Mouse (Mus musculus) midbrain, embryonic 16.5 days (tissue): Measurements from ENCODE around the gene Msto1. TPM values are rescaled to one million over a fixed set of nuclear protein-coding genes. Genes with fewer than 3 reads are reported as not detected.
"Not testable (repeated sequence)": the region's sequence is repeated elsewhere in the genome, so short reads cannot be mapped to it uniquely, and the experiment has no call there.

Source experiments
- ATAC-seq: fragments of 200-750 bp; cut with Nextera tagmentation; 2 replicates; pipeline ENCODE4 v1.8.0; 2017; ENCODE audit warnings: moderate TSS enrichment
- H3K27ac ChIP-seq: fragments of 300-500 bp; sonication (generic); 2 replicates; pipeline ENCODE4 v1.5.1; 2014; ENCODE audit warnings: mild to moderate bottlenecking, low read length, mixed read lengths
- H3K27me3 ChIP-seq: fragments of 300-500 bp; sonication (generic); 2 replicates; pipeline ENCODE4 v1.6.1; 2014; ENCODE audit warnings: low read depth, low read length, mixed read lengths; ENCODE audit not compliant: control insufficient read depth, insufficient read depth
- H3K36me3 ChIP-seq: fragments of 300-500 bp; sonication (generic); 2 replicates; pipeline ENCODE4 v1.6.1; 2014; ENCODE audit warnings: mild to moderate bottlenecking, low read length, moderate library complexity, mixed read lengths; ENCODE audit not compliant: control insufficient read depth, insufficient read depth
- H3K4me1 ChIP-seq: fragments of 300-500 bp; sonication (generic); 2 replicates; pipeline ENCODE4 v1.6.1; 2014; ENCODE audit warnings: mild to moderate bottlenecking, low read length, mixed read lengths; ENCODE audit not compliant: control insufficient read depth, insufficient read depth
- H3K4me2 ChIP-seq: fragments of 300-500 bp; sonication (generic); 2 replicates; pipeline ENCODE4 v1.6.1; 2014; ENCODE audit warnings: mild to moderate bottlenecking, low read length, mixed read lengths
- H3K4me3 ChIP-seq: fragments of 300-500 bp; sonication (generic); 2 replicates; pipeline ENCODE4 v1.5.1; 2014; ENCODE audit warnings: low read depth, mild to moderate bottlenecking, low read length, moderate library complexity, mixed read lengths
- H3K9ac ChIP-seq: fragments of 300-500 bp; sonication (generic); 2 replicates; pipeline ENCODE4 v1.6.1; 2014; ENCODE audit warnings: low read depth, low read length, mixed read lengths
- H3K9me3 ChIP-seq: fragments of 300-500 bp; sonication (generic); replicated peaks from 2 replicates; pipeline ENCODE4 v1.6.1; 2014; ENCODE audit warnings: mild to moderate bottlenecking, low read length, mixed read lengths; ENCODE audit not compliant: control insufficient read depth, poor library complexity, severe bottlenecking
- WGBS: fragments of 180-500 bp; shearing (Covaris S2); extraction: QIAGEN DNeasy Blood & Tissue Kit; methylation state at CpG from one replicate; pipeline ENCODE4 v1.1.7; 2014; 5-methylcytosine and 5-hydroxymethylcytosine counted together
- polyA plus RNA-seq: library from polyadenylated mRNA; unstranded; fragments of >200 nt; fragmentation: Nextera tagmentation; extraction: Ambion mirVana; gene quantifications from 2 replicates; pipeline ENCODE4 v1.2.1, GENCODE M21; 2015

Gene Msto1
- polyA plus RNA-seq: 46.9 and 51.2 TPM in 2 replicates

DNA sequence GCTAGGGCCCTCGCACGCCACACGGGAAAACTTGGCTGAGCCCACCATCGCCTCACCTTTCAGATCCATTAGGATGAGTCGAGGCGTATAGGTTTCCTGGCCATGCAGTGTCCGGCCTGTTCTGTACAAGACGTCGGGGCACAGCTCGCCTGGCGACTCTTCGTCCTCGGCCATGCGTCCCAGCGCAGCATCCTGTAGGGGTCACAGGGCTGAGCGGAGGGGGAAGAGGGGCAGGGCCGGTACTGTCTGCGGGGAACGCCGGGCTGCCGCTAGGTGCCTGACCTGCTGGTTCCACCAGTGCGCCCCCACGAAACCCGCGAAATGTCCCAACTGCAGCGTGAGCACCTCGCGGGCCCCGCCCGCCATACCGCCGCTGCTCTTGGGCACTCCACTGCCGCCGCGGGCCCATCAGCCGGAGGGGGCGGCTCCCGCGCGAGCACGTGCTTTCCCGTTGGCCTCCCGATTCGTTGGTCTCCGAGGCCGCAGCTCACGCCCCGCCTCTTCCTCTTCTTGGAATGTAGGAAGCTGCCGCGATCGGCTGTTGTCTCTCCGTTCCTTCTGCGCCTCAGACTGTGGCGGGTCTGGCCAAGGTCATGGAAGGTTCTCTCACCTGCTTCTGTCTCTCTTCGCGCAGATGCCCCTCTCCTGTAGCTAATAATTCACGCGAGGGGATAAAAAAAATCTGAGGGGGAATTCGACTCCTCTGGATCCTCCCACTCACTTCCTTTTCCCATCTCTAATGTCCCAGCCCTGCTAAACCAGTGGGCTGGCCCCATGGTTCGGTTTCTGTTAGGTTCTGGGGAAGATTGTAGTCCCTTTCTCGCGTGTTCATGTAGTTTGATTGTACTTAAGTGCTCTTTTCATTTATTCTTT is at the start of gene Msto1:
Gene Msto1, minus strand, starts transcription at position 489 of the 873 bp plus-strand sequence.
- WGBS: under 1% methylated on average over 59 of the region's 62 CpGs

DNA sequence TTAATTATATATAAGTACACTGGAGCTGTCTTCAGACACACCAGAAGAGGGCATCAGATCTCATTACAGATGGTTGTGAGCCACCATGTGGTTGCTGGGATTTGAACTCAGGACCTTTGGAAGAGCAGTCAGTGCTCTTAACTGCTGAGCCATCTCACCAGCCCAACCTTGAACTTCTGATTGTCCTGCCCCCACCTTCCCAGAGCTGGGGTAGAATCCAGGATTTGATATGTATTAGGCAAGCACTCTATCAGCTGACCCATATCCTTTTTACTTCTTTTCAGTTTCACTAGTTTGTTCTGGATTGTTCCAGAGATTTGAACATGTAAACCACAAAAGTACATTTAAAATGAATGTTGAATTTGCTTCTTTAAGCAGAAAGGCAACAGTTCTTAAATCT is 49.4 kb upstream of the Msto1 start:
- H3K4me3 ChIP-seq, H3K4me2 ChIP-seq, H3K4me1 ChIP-seq, ATAC-seq, H3K27ac ChIP-seq, H3K36me3 ChIP-seq, H3K9ac ChIP-seq, H3K27me3 ChIP-seq, H3K9me3 ChIP-seq: not testable (repeated sequence)

More for the DNA sequence above, at the start of gene Msto1:
- H3K36me3 ChIP-seq: peaks cover 20% of the 10 kb centered on the region
- no peaks in the 10 kb centered on the region for H3K27me3 ChIP-seq
- peak within 1 kb of the TSS; percentile 91 for H3K27ac ChIP-seq
- peak; percentile 97 for ATAC-seq
- peak within 1 kb of the TSS; percentile 75 for H3K4me2 ChIP-seq
- H3K4me1 ChIP-seq: peaks cover 13% of the 10 kb centered on the region
- no peaks in the 10 kb centered on the region for H3K9me3 ChIP-seq
- peak within 1 kb of the TSS; percentile 85 for H3K4me3 ChIP-seq
- peak within 1 kb of the TSS; percentile 82 for H3K9ac ChIP-seq

DNA sequence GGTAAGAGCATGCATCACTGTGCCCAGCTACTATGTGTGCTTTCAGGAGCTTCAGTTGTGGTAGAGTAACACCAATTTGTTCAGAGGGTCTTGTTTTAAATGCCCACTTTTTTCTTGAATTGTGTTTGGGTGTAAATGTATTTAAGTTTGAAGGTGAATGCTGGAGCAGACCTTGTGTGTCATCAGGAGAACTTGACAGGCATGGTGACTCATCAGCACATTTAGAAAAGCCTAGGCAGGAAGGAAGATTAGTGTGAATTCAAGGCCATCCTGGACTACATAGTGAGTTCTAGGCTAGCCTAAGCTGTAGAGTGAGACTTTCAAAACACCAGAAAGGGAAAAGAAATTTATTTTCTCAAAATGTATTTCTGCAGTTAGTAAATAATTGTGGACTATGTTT is 39.9 kb upstream of the Msto1 start:
- H3K4me2 ChIP-seq: no peak overlapping the region
- no peaks in the 10 kb centered on the region for H3K9me3 ChIP-seq
- H3K36me3 ChIP-seq: no peaks in the 10 kb centered on the region
- no peak overlapping the region for H3K4me3 ChIP-seq
- H3K4me1 ChIP-seq: peaks cover 27% of the 10 kb centered on the region
- no peak overlapping the region for H3K27ac ChIP-seq
- no peaks in the 10 kb centered on the region for H3K27me3 ChIP-seq
- ATAC-seq: no peak
- no peak overlapping the region for H3K9ac ChIP-seq

DNA sequence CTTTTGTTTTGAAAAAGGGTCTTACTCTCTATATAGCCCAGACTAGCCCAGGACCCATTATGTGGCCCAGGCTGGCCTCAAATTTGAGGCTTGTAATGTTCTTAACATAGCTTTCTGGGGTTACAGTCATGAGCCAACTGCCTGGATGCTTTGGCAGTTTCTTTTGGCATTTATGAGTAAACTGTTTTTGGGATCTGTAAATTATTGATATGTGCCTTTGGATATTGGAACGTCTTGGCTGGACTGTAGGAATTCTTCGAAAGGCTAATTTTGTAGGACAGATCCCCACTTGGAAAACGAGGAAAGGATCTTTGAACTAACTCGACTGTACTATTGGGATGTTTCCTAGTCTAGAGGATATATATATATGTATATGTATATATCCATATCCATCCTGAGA is 39.4 kb upstream of the Msto1 start:
- Histone ChIP-seq H3K4me2 (no peak overlapping the region), H3K36me3 (no peaks in the 10 kb centered on the region), H3K4me1 (peaks cover 32% of the 10 kb centered on the region), H3K9ac (no peak overlapping the region), H3K4me3 (no peak overlapping the region), H3K9me3 (no peaks in the 10 kb centered on the region), H3K27me3 (no peaks in the 10 kb centered on the region), H3K27ac (no peak overlapping the region)
- 83% methylated on average over 4 of the region's 4 CpGs for WGBS
- ATAC-seq: no peak

DNA sequence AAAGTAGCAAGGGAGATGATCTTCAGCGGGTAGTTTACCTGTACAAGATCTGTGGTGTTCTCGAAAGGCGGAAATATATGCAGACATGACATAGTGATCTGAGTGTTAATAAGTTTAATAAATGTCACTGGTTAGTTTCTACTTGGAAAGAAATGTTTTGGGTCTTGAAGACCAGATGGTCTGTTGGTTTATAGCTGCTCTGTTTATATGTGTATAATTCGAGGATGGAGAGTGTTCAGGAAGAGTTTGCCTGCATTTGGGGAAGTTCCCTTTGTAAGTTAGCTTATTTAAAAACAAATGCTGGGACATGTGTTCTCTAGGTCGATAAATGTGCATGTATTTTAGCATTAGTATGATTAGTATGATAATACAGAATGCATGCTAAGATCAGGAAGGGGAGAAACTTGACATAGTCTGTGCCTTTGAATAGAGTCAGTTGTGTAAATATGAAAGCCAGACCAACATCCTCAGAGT is 37.6 kb upstream of the Msto1 start:
- Histone ChIP-seq H3K4me1 (peaks cover 39% of the 10 kb centered on the region), H3K27ac (peak overlapping the region; percentile 97), H3K4me2 (peak overlapping the region; percentile 77), H3K4me3 (peak overlapping the region; percentile 89), H3K27me3 (no peaks in the 10 kb centered on the region), H3K9me3 (no peaks in the 10 kb centered on the region), H3K9ac (peak overlapping the region; percentile 85), H3K36me3 (no peaks in the 10 kb centered on the region)
- WGBS: 2% methylated on average over 5 of the region's 5 CpGs
- no peak for ATAC-seq

DNA sequence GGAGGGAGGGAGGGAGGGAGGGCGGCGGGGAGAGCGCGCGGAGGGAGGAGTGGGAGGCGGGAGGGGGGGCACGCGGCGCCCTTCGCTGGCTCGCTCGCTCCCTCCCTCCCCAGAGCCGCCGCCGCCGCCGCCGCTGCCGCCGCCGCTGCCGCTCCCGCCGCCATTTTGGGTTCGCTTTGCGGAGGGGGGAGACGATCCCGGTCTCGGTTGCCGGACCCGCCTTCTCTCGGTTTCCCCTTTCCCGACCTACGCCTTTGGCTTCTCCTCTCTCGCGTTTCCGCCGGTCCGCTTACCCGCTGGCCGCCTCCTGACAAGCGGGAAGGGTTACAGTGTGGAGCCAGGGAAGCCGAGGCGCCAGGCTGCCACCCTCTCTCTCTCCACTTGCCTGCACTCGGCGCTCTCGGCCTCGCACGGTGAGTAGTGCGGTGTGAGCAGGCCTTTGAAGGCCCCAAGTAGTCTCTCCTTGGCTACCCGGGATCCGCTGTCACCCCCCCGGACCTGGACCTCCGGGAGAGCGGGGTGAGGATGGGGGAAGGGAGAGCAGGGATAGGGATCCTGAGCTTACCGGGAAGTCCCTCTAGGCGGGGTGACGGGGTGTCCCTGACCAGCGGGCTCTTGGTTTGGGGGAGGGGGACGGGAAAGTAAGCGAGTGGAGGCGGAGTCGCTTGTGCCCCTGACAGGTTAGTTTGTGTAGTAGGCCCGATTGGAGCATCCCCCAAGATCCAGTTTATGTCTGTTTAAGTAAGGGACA is 37.0 kb upstream of the Msto1 start, which contains the start of the genes Ash1l and Dap3:
Gene Ash1l, plus strand, starts transcription at position 47 of the 751 bp plus-strand sequence.
Gene Dap3, minus strand, starts transcription at position 606 of the 751 bp plus-strand sequence.
- under 1% methylated on average over 41 of the region's 64 CpGs for WGBS
- peak; percentile 85 for ATAC-seq
- peak within 1 kb of the TSS; percentile 85 for H3K9ac ChIP-seq

DNA sequence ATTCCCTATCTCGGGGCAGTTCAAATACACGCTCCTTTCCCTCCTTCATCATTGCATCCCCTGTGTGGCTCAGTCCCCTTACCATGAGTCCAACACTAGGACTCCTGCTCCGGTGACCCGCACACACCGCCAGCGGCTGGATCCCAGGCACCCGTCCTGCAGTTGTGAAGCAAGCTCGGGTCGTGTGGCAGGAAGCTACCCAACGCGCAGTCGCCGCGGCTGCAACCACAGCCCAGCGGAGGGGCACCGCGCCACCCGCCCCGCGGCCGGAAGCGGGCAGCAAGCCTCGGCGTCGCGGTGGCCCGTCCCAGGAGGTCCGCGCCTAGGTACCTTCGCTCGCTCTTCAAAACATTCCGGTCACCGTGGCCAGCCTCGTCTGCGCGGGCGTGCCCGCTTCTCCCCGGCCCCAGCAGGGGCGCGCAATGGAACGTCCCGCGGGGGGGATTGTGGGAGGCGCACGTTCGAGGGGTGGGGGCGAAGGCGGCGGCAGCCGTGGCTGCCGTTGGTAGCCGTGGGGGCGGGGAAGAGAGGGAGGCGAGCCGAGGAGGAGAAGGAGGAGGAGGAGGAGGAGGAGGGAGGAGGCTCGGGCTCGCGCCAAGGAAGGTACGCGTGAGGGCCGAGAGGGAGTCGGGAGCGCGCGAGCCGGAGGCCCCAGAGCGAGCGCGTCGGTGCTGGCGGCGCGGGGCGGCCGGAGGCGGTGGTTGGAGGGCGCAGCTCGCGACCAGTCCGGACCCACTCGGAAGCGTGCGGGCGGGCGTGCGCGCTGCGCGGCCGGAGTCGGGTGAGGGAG is 36.2 kb upstream of the Msto1 start:
- WGBS: under 1% methylated on average over 54 of the region's 92 CpGs

More for the DNA sequence above, 37.0 kb upstream of the Msto1 start, which contains the start of the genes Ash1l and Dap3:
- Histone ChIP-seq H3K4me1 (peaks cover 39% of the 10 kb centered on the region), H3K27me3 (no peaks in the 10 kb centered on the region), H3K36me3 (no peaks in the 10 kb centered on the region), H3K27ac (peak within 1 kb of the TSS; percentile 97), H3K4me2 (peak within 1 kb of the TSS; percentile 77), H3K9me3 (no peaks in the 10 kb centered on the region), H3K4me3 (peak within 1 kb of the TSS; percentile 89)

DNA sequence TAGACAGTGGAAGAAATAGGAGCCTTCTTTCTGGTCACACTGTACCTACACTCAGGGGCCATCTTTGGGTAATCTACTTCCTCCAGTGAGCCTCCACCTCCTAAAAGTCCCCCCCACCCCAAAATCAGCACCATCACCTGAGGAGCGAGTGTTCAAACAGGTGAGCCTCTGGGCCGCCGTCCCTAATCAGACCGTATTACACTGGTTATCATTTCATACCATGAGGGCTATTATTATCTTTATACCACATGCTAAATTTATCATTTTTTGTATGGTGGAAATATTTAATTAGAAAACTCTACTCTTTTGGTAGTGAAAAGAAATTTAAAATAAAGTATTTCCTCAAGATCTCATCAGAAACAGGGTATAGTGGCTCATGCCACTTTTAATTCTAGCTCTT is 30.3 kb upstream of the Msto1 start:
- 96% methylated on average over 4 of the region's 4 CpGs for whole genome bisulfite sequencing

More for the DNA sequence above, 36.2 kb upstream of the Msto1 start:
- Histone ChIP-seq H3K4me2 (peak overlapping the region; percentile 56), H3K9me3 (no peaks in the 10 kb centered on the region), H3K27me3 (no peaks in the 10 kb centered on the region), H3K27ac (peak overlapping the region; percentile 97), H3K4me1 (peaks cover 39% of the 10 kb centered on the region), H3K9ac (peak overlapping the region; percentile 85), H3K36me3 (no peaks in the 10 kb centered on the region), H3K4me3 (peak overlapping the region; percentile 89)
- ATAC-seq: peak; percentile 93

More for the DNA sequence above, 30.3 kb upstream of the Msto1 start:
- H3K27ac ChIP-seq: no peak overlapping the region
- no peak overlapping the region for H3K4me2 ChIP-seq
- H3K36me3 ChIP-seq: peaks cover 11% of the 10 kb centered on the region
- no peak overlapping the region for H3K9ac ChIP-seq
- H3K27me3 ChIP-seq: no peaks in the 10 kb centered on the region
- H3K4me1 ChIP-seq: peaks cover 16% of the 10 kb centered on the region
- H3K4me3 ChIP-seq: no peak overlapping the region
- no peak for ATAC-seq
- no peaks in the 10 kb centered on the region for H3K9me3 ChIP-seq
